Mouse (Mus musculus): Measurements from ENCODE around the gene Parp2.
A peak's percentile ranks its signal among the peaks of the same experiment; 100 is the strongest.
"Not testable (repeated sequence)": the region's sequence is repeated elsewhere in the genome, so short reads cannot be mapped to it uniquely, and the experiment has no call there.

Gene Parp2

GRCm38 (mm10) chr14:50807487-50808072 lies at the start of gene Parp2, which contains the start of gene Ccnb1ip1:
TSS of gene Parp2 (plus strand) at chr14:50807841.
TSS of gene Ccnb1ip1 (minus strand) at chr14:50807732.
- peak; percentile 99 for DNase-seq (ENCODE audit: low spot score)

GRCm38 (mm10) chr14:50758416-50759085 lies 49.1 kb upstream of the Parp2 start:
- DNase-seq (ENCODE audit: low spot score), result no peak

- DNase-seq (ENCODE audit: low spot score), result no peak
Observed at GRCm38 (mm10) chr14:50765736-50766135, 41.9 kb upstream of the Parp2 start.

GRCm38 (mm10) chr14:50771342-50771741 lies 36.3 kb upstream of the Parp2 start:
- no peak for DNase-seq (ENCODE audit: low spot score)

- no peak for DNase-seq (ENCODE audit: low spot score)
Observed at GRCm38 (mm10) chr14:50782166-50782565, 25.5 kb upstream of the Parp2 start.

- no peak for DNase-seq (ENCODE audit: low spot score)
Observed at GRCm38 (mm10) chr14:50784391-50785250, 23.0 kb upstream of the Parp2 start.

- DNase-seq (ENCODE audit: low spot score), result peak; percentile 89
Observed at GRCm38 (mm10) chr14:50785251-50785637, 22.4 kb upstream of the Parp2 start, which contains the start of gene Ttc5. TSS of gene Ttc5 (minus strand) at chr14:50785519.

GRCm38 (mm10) chr14:50788157-50788556 lies 19.5 kb upstream of the Parp2 start:
- DNase-seq (ENCODE audit: low spot score), result no peak

GRCm38 (mm10) chr14:50795261-50795935 lies 12.2 kb upstream of the Parp2 start:
- no peak for DNase-seq (ENCODE audit: low spot score)

GRCm38 (mm10) chr14:50795965-50796364 lies 11.7 kb upstream of the Parp2 start:
- DNase-seq (ENCODE audit: low spot score), result no peak

- DNase-seq (ENCODE audit: low spot score), result no peak
Observed at GRCm38 (mm10) chr14:50796464-50796863, 11.2 kb upstream of the Parp2 start.

GRCm38 (mm10) chr14:50798512-50798911 lies 9.1 kb upstream of the Parp2 start:
- no peak for DNase-seq (ENCODE audit: low spot score)

GRCm38 (mm10) chr14:50799502-50800259 lies 8.0 kb upstream of the Parp2 start:
- no peak for DNase-seq (ENCODE audit: low spot score)

- no peak for DNase-seq (ENCODE audit: low spot score)
Observed at GRCm38 (mm10) chr14:50802441-50802840, 5.2 kb upstream of the Parp2 start.

- DNase-seq (ENCODE audit: low spot score), result no peak
Observed at GRCm38 (mm10) chr14:50802843-50803562, 4.6 kb upstream of the Parp2 start.

GRCm38 (mm10) chr14:50804683-50805082 lies 3.0 kb upstream of the Parp2 start:
- no peak for DNase-seq (ENCODE audit: low spot score)

- not testable (repeated sequence) for DNase-seq (ENCODE audit: low spot score)
Observed at GRCm38 (mm10) chr14:50806469-50806868, 1.2 kb upstream of the Parp2 start.

- DNase-seq (ENCODE audit: low spot score), result no peak
Observed at GRCm38 (mm10) chr14:50813060-50813459, 5.4 kb downstream of the Parp2 start.

- no peak for DNase-seq (ENCODE audit: low spot score)
Observed at GRCm38 (mm10) chr14:50823240-50823639, 15.6 kb downstream of the Parp2 start.

GRCm38 (mm10) chr14:50824219-50824618 lies 16.6 kb downstream of the Parp2 start:
- no peak for DNase-seq (ENCODE audit: low spot score)

GRCm38 (mm10) chr14:50826579-50826978 lies 18.9 kb downstream of the Parp2 start:
- DNase-seq (ENCODE audit: low spot score), result no peak

All from yolk sac, embryonic 10.5 days (tissue).